Mouse (Mus musculus) intestine, embryonic 14.5 days (tissue): Measurements from ENCODE around the gene Mylpf. TPM values are rescaled to one million over a fixed set of nuclear protein-coding genes. Genes with fewer than 3 reads are reported as not detected.

Experiments used
- ATAC-seq: fragments of 200-750 bp; cut with Nextera tagmentation; replicated peaks from 2 replicates; pipeline ENCODE4 v1.8.0; 2017; ENCODE audit warnings: low read depth, moderate number of reproducible peaks, moderate TSS enrichment, moderate library complexity; ENCODE audit not compliant: low FRiP score, low TSS enrichment
- DNase-seq: peaks from one replicate; pipeline ENCODE4 v3.0.0-alpha.2; 2018; ENCODE audit warnings: low spot score
- H3K27ac ChIP-seq: fragments of 300-500 bp; sonication (generic); 2 replicates; pipeline ENCODE4 v1.5.1; 2014; ENCODE audit warnings: low read depth, mild to moderate bottlenecking, control low read depth
- H3K27me3 ChIP-seq: fragments of 300-500 bp; sonication (generic); replicated peaks from 2 replicates; pipeline ENCODE4 v1.6.1; 2014; ENCODE audit warnings: low read length, control low read depth; ENCODE audit not compliant: control insufficient read depth, insufficient read depth
- H3K36me3 ChIP-seq: fragments of 300-500 bp; sonication (generic); 2 replicates; pipeline ENCODE4 v1.6.1; 2014; ENCODE audit warnings: low read length, control low read depth; ENCODE audit not compliant: control insufficient read depth, insufficient read depth
- H3K4me1 ChIP-seq: fragments of 300-500 bp; sonication (generic); replicated peaks from 2 replicates; pipeline ENCODE4 v1.6.1; 2014; ENCODE audit warnings: low read length, control low read depth, mixed read lengths; ENCODE audit not compliant: control insufficient read depth, insufficient read depth
- H3K4me2 ChIP-seq: fragments of 300-500 bp; sonication (generic); 2 replicates; pipeline ENCODE4 v1.6.1; 2014; ENCODE audit warnings: low read length
- H3K4me3 ChIP-seq: fragments of 300-500 bp; sonication (generic); 2 replicates; pipeline ENCODE4 v1.5.1; 2014; ENCODE audit warnings: low read depth, low read length, control low read depth, mixed read lengths
- H3K9ac ChIP-seq: fragments of 300-500 bp; sonication (generic); 2 replicates; pipeline ENCODE4 v1.6.1; 2014; ENCODE audit warnings: mild to moderate bottlenecking, low read length
- H3K9me3 ChIP-seq: fragments of 300-500 bp; sonication (generic); 2 replicates; pipeline ENCODE4 v1.6.1; 2016; ENCODE audit warnings: low read length, control low read depth; ENCODE audit not compliant: control insufficient read depth
- WGBS: fragments of 180-500 bp; shearing (Covaris S2); extraction: QIAGEN DNeasy Blood & Tissue Kit; methylation state at CpG from one replicate; pipeline ENCODE4 v1.1.7; 2014; 5-methylcytosine and 5-hydroxymethylcytosine counted together
- polyA plus RNA-seq: library from polyadenylated mRNA; unstranded; fragments of >200 nt; fragmentation: Nextera tagmentation; extraction: Ambion mirVana; gene quantifications from 2 replicates; pipeline ENCODE4 v1.2.1, GENCODE M21; 2014

The Mylpf gene
- polyA plus RNA-seq, 1 experiment from 2014 or later, result 12.9 TPM

- Histone ChIP-seq H3K36me3 (no peaks in the 10 kb centered on the region), H3K4me3 (no peak overlapping the region), H3K27me3 (no peaks in the 10 kb centered on the region), H3K9me3 (no peaks in the 10 kb centered on the region), H3K4me1 (no peaks in the 10 kb centered on the region; the same call in 1 of the 2 replicates), H3K4me2 (no peak overlapping the region), H3K9ac (no peak overlapping the region), H3K27ac (no peak overlapping the region)
- DNase-seq (no peak), ATAC-seq (no peak)
- WGBS, result 85% methylated on average over 6 of the region's 6 CpGs
Measured at GRCm38 (mm10) chr7:127217475-127217874, 8.8 kb downstream of the Mylpf start.

- H3K4me2 ChIP-seq, result no peak overlapping the region
- no peak for ATAC-seq
- no peak overlapping the region for H3K27ac ChIP-seq
- H3K9me3 ChIP-seq, result no peaks in the 10 kb centered on the region
- WGBS, result 72% methylated on average over 10 of the region's 10 CpGs
- DNase-seq, result no peak
- no peaks in the 10 kb centered on the region for H3K36me3 ChIP-seq
- no peak overlapping the region for H3K4me3 ChIP-seq
- no peak overlapping the region for H3K9ac ChIP-seq
- no peaks in the 10 kb centered on the region for H3K27me3 ChIP-seq
- no peaks in the 10 kb centered on the region; the same call in 1 of the 2 replicates for H3K4me1 ChIP-seq
Measured at GRCm38 (mm10) chr7:127217901-127218642, 9.4 kb downstream of the Mylpf start.

- Histone ChIP-seq H3K36me3 (no peaks in the 10 kb centered on the region), H3K4me1 (no peaks in the 10 kb centered on the region; the same call in 1 of the 2 replicates), H3K27me3 (no peaks in the 10 kb centered on the region), H3K27ac (no peak overlapping the region), H3K4me3 (no peak overlapping the region), H3K9ac (no peak overlapping the region), H3K4me2 (no peak overlapping the region), H3K9me3 (no peaks in the 10 kb centered on the region)
- ATAC-seq (no peak), DNase-seq (no peak)
- WGBS, result 88% methylated on average over 4 of the region's 4 CpGs
Measured at GRCm38 (mm10) chr7:127218670-127219069, 10.0 kb downstream of the Mylpf start.

GRCm38 (mm10) chr7:127220440-127220839, 11.8 kb downstream of the Mylpf start:
- H3K4me2 ChIP-seq, result no peak overlapping the region
- no peaks in the 10 kb centered on the region for H3K36me3 ChIP-seq
- no peak for ATAC-seq
- no peak for DNase-seq
- 69% methylated on average over 6 of the region's 6 CpGs for WGBS
- H3K4me1 ChIP-seq, result no peaks in the 10 kb centered on the region
- no peak overlapping the region for H3K27ac ChIP-seq
- no peaks in the 10 kb centered on the region for H3K9me3 ChIP-seq
- no peaks in the 10 kb centered on the region for H3K27me3 ChIP-seq
- no peak overlapping the region for H3K9ac ChIP-seq
- H3K4me3 ChIP-seq, result no peak overlapping the region

GRCm38 (mm10) chr7:127223106-127223505, 14.4 kb downstream of the Mylpf start:
- Histone ChIP-seq H3K9ac (no peak overlapping the region), H3K4me3 (no peak overlapping the region), H3K4me2 (no peak overlapping the region), H3K4me1 (no peaks in the 10 kb centered on the region), H3K36me3 (no peaks in the 10 kb centered on the region), H3K9me3 (no peaks in the 10 kb centered on the region), H3K27me3 (no peaks in the 10 kb centered on the region), H3K27ac (no peak overlapping the region)
- ATAC-seq (no peak), DNase-seq (no peak)
- WGBS, result 94% methylated on average over 3 of the region's 3 CpGs

GRCm38 (mm10) chr7:127223515-127224478, 15.1 kb downstream of the Mylpf start:
- DNase-seq, result no peak
- Histone ChIP-seq H3K36me3 (no peaks in the 10 kb centered on the region), H3K4me3 (no peak overlapping the region), H3K27ac (no peak overlapping the region), H3K4me1 (no peaks in the 10 kb centered on the region), H3K9me3 (no peaks in the 10 kb centered on the region), H3K9ac (no peak overlapping the region), H3K4me2 (no peak overlapping the region), H3K27me3 (no peaks in the 10 kb centered on the region)
- no peak for ATAC-seq
- 70% methylated on average over 6 of the region's 6 CpGs for WGBS

- H3K9ac ChIP-seq, result no peak overlapping the region
- DNase-seq (no peak), ATAC-seq (no peak)
- peaks cover 6% of the 10 kb centered on the region; the same call in 1 of the 2 replicates for H3K36me3 ChIP-seq
- no peaks in the 10 kb centered on the region for H3K27me3 ChIP-seq
- no peaks in the 10 kb centered on the region for H3K4me1 ChIP-seq
- no peak overlapping the region for H3K4me3 ChIP-seq
- H3K27ac ChIP-seq, result no peak overlapping the region
- H3K4me2 ChIP-seq, result no peak overlapping the region
- H3K9me3 ChIP-seq, result no peaks in the 10 kb centered on the region
- 93% methylated on average over 6 of the region's 6 CpGs for WGBS
Measured at GRCm38 (mm10) chr7:127224616-127225015, 15.9 kb downstream of the Mylpf start.

DNA sequence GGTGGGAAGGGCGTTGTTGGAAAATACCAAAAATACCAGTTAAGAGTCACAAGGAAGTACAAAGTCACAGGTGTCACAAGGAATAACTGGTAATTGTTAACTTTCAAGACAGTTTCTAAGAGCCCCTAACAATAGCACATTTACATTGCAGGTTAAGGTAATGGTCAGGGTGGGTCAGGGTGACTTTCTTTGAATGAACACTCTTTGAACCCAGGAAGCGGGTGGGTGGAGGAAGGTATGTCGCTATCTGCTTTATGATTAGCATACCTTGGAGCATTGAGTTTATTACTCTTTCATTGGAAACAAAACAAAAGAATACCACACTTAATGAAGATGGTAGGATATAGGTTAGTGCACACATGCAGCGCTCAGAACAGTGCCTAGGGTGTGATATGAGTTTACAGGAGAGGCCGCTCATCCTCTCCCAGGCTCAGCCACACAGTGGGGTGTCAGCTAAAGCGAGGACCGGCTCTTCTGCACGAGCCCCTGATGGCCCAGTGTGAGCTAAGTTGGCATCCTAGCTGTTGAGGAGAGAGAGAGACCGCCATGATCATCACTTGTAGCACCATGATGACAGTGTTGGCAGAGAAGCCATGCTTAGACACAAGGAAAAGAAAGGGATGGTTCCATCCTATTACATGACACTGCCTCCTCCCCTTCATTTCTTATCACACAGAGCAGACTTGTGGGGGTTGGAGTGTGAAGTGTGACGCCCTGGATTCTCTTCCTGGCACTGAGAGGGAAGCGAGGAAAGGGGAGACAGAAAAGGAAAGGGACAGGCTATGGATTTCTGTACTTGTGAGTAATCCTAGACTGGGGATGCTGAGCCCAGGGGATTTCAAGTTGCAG, 16.7 kb downstream of the Mylpf start:
- Histone ChIP-seq H3K9ac (no peak overlapping the region), H3K27me3 (no peaks in the 10 kb centered on the region), H3K4me1 (no peaks in the 10 kb centered on the region), H3K9me3 (no peaks in the 10 kb centered on the region), H3K4me3 (no peak overlapping the region), H3K4me2 (no peak overlapping the region), H3K36me3 (peaks cover 7% of the 10 kb centered on the region; the same call in 1 of the 2 replicates), H3K27ac (no peak overlapping the region)
- 75% methylated on average over 11 of the region's 11 CpGs for WGBS
- ATAC-seq (no peak), DNase-seq (no peak)
